Mouse (Mus musculus): ENCODE data around the gene Tnks1bp1. TPM values are rescaled to one million over a fixed set of nuclear protein-coding genes. Genes with fewer than 3 reads are reported as not detected.

Gene Tnks1bp1
- total RNA-seq (2023): 10 to 100 TPM; 14.2 to 18.6 TPM

DNA sequence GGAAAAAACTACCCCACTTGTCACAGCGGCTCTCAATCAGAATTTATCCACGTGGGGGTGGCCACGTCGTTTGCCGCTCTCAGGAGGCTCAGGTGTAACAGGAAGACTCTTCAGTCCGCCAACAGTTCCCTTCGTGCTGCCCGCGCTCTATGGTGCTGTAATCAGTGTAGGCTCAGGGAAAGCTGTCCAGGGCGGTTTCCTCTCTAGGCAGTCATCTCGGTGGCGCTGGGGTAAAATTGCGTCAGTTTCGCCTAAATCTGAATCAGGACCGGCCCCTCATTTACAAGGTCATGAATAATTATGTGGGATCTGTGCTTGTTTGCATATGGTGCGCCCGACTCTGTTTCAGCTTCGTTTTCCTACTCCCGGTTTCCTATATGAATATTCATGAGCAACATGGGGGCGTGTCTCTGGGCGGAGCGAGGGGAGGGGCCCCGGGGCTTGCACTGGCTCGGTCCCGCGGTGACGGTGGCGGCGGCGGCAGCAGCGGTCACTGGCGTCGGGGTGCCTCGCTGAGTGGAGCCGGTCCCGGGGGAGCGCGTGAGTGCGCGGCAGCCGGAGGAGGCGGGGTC is at the start of gene Tnks1bp1:
Gene Tnks1bp1 (plus strand): TSS at position 427 of the 572 bp plus-strand sequence.

DNA sequence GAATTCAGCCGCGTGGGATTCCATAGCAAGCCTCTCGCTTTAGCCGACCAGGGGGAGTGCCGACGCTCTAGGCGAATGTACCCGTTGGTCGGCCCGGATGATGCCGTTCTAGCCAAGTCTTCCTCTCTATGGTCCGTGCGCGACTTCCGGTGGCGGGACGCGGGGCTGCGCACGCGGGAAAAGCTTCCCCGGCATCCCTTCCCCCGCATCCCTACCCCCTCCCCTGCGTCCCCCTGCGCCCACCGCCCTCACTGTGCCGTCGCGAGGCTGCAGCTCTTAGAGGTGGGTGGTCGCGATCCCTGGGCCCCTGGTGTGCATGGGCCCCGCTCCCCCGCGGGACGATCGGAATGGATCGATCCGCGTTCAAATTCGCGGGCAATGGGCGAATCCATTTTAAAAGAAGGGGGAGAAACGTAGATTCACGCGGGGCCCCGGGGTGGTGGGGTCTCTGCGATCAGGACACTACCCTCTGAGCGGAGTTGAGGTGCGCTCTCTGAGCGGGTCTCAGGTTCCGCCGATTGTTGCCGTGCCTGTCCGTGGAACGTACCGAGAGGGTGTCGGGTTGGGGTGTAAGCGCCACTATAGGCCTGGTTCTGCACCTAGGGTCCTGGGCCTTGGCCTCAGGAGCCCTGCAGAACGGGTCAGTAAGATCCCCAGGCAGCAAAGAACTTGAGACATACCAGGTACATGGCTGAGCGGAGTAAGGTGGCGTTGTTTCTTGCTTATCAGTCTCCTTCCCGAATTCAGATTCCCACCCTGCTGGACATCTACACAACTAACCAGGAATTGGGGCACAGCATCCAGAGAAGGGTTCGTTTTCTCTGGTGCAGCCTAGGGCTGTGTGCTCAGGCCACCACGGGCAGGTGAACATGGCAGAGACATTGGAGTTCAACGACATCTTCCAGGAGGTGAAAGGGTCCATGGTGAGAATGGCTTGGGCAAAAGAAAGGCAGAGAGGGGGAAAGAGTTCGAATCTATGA is 10.5 kb upstream of the Tnks1bp1 start, which contains the start of the genes Ssrp1 and P2rx3:
Gene Ssrp1 (plus strand): TSS at position 188 of the 980 bp plus-strand sequence.
Gene P2rx3 (minus strand): TSS at position 416 of the 980 bp plus-strand sequence.

Other genes with a start within 250 kb of the Tnks1bp1 start
- gene Ube2l6, start 249.2 kb upstream of the Tnks1bp1 start, total RNA-seq (2023): 10 to 100 TPM; 27.3 to 35.8 TPM
- not detected for gene Smtnl1, start 225.4 kb upstream of the Tnks1bp1 start, total RNA-seq (2023)
- 10 to 100 TPM in 1 of 2 experiments, 1 to 10 TPM in 1; 10.0 to 12.7 TPM for gene Timm10, start 221.0 kb upstream of the Tnks1bp1 start, total RNA-seq (2023)
- 1 to 10 TPM in 1 of 2 experiments, under 1 TPM in 1; 0.16 to 1.1 TPM for gene Slc43a1, start 209.2 kb upstream of the Tnks1bp1 start, total RNA-seq (2023)
- gene Rtn4rl2, start 161.3 kb upstream of the Tnks1bp1 start, total RNA-seq (2023): not detected
- gene Slc43a3, start 111.4 kb upstream of the Tnks1bp1 start, total RNA-seq (2023): 1 to 10 TPM; 5.6 to 7.0 TPM
- 1 to 10 TPM; 1.0 to 5.5 TPM for gene Prg2, start 67.6 kb upstream of the Tnks1bp1 start, total RNA-seq (2023)
- gene Prg3, start 59.8 kb upstream of the Tnks1bp1 start, total RNA-seq (2023): not detected
- gene Ssrp1, start 10.8 kb upstream of the Tnks1bp1 start, total RNA-seq (2023): 10 to 100 TPM; 73.4 to 76.5 TPM
- gene P2rx3, start 10.6 kb upstream of the Tnks1bp1 start, total RNA-seq (2023): not detected
- gene Aplnr, start 88.2 kb downstream of the Tnks1bp1 start, total RNA-seq (2023): 1 to 10 TPM; 3.0 to 5.2 TPM
- gene Lrrc55, start 149.2 kb downstream of the Tnks1bp1 start, total RNA-seq (2023): not detected

Measured in monocyte, adult 59 days (primary cell).